Mouse (Mus musculus): ENCODE results near the gene Frs3. TPM values are rescaled to one million over a fixed set of nuclear protein-coding genes. Genes with fewer than 3 reads are reported as not detected.
A peak's percentile ranks its signal among the peaks of the same experiment; 100 is the strongest.
"Not testable (repeated sequence)": the region's sequence is repeated elsewhere in the genome, so short reads cannot be mapped to it uniquely, and the experiment has no call there.

Frs3 gene
- 31.4 and 34.1 TPM in 2 replicates for polyA plus RNA-seq (2012; rRNA removed)

GRCm38 (mm10) chr17:47688608-47689575 lies at the start of gene Frs3:
Gene Frs3 (plus strand): TSS chr17:47689030.
- Histone ChIP-seq H3K27me3 (ENCODE audit: control insufficient read depth, insufficient read depth, low read length) (no peaks in the 10 kb centered on the region), H3K4me3 (ENCODE audit: control insufficient read depth, low read depth, low read length) (peak within 1 kb of the TSS; percentile 93), H3K27ac (ENCODE audit: control insufficient read depth, insufficient read depth, low read depth, low read length) (peak within 1 kb of the TSS; percentile 51), H3K36me3 (ENCODE audit: control insufficient read depth, insufficient read depth, low read length) (no peaks in the 10 kb centered on the region), H3K4me1 (ENCODE audit: control insufficient read depth, insufficient read depth, low read length) (peaks cover 23% of the 10 kb centered on the region)
- TF ChIP-seq POLR2A (IDR thresholded peaks at IDR 0.05; ENCODE audit: control insufficient read depth, low read depth, low read length) (no peak), CTCF (IDR thresholded peaks at IDR 0.05; ENCODE audit: control insufficient read depth, insufficient read depth, insufficient replicate concordance, low read depth, low read length) (no peak)

- Histone ChIP-seq H3K4me1 (ENCODE audit: control insufficient read depth, insufficient read depth, low read length) (no peaks in the 10 kb centered on the region), H3K4me3 (ENCODE audit: control insufficient read depth, low read depth, low read length) (no peak overlapping the region), H3K36me3 (ENCODE audit: control insufficient read depth, insufficient read depth, low read length) (no peaks in the 10 kb centered on the region), H3K27ac (ENCODE audit: control insufficient read depth, insufficient read depth, low read depth, low read length) (no peak overlapping the region), H3K27me3 (ENCODE audit: control insufficient read depth, insufficient read depth, low read length) (no peaks in the 10 kb centered on the region)
- no peak for TF ChIP-seq POLR2A (IDR thresholded peaks at IDR 0.05; ENCODE audit: control insufficient read depth, low read depth, low read length)
- no peak for TF ChIP-seq CTCF (IDR thresholded peaks at IDR 0.05; ENCODE audit: control insufficient read depth, insufficient read depth, insufficient replicate concordance, low read depth, low read length)
Observed at GRCm38 (mm10) chr17:47642992-47643391, 45.8 kb upstream of the Frs3 start.

- no peak for TF ChIP-seq POLR2A (IDR thresholded peaks at IDR 0.05; ENCODE audit: control insufficient read depth, low read depth, low read length)
- peak; percentile 8; the same call in 1 of the 2 replicates for TF ChIP-seq CTCF (IDR thresholded peaks at IDR 0.05; ENCODE audit: control insufficient read depth, insufficient read depth, insufficient replicate concordance, low read depth, low read length)
- Histone ChIP-seq H3K27ac (ENCODE audit: control insufficient read depth, insufficient read depth, low read depth, low read length) (no peak overlapping the region), H3K4me1 (ENCODE audit: control insufficient read depth, insufficient read depth, low read length) (no peaks in the 10 kb centered on the region), H3K36me3 (ENCODE audit: control insufficient read depth, insufficient read depth, low read length) (no peaks in the 10 kb centered on the region), H3K27me3 (ENCODE audit: control insufficient read depth, insufficient read depth, low read length) (no peaks in the 10 kb centered on the region), H3K4me3 (ENCODE audit: control insufficient read depth, low read depth, low read length) (no peak overlapping the region)
Observed at GRCm38 (mm10) chr17:47646683-47647082, 42.1 kb upstream of the Frs3 start.

- no peaks in the 10 kb centered on the region for H3K4me1 ChIP-seq (ENCODE audit: control insufficient read depth, insufficient read depth, low read length)
- H3K36me3 ChIP-seq (ENCODE audit: control insufficient read depth, insufficient read depth, low read length), result no peaks in the 10 kb centered on the region
- H3K27ac ChIP-seq (ENCODE audit: control insufficient read depth, insufficient read depth, low read depth, low read length), result no peak overlapping the region
- no peak for TF ChIP-seq CTCF (IDR thresholded peaks at IDR 0.05; ENCODE audit: control insufficient read depth, insufficient read depth, insufficient replicate concordance, low read depth, low read length)
- no peak for TF ChIP-seq POLR2A (IDR thresholded peaks at IDR 0.05; ENCODE audit: control insufficient read depth, low read depth, low read length)
- H3K27me3 ChIP-seq (ENCODE audit: control insufficient read depth, insufficient read depth, low read length), result no peaks in the 10 kb centered on the region
- H3K4me3 ChIP-seq (ENCODE audit: control insufficient read depth, low read depth, low read length), result no peak overlapping the region
Observed at GRCm38 (mm10) chr17:47648966-47649365, 39.9 kb upstream of the Frs3 start.

GRCm38 (mm10) chr17:47651953-47652352 lies 36.9 kb upstream of the Frs3 start:
- Histone ChIP-seq H3K27ac (ENCODE audit: control insufficient read depth, insufficient read depth, low read depth, low read length) (no peak overlapping the region), H3K36me3 (ENCODE audit: control insufficient read depth, insufficient read depth, low read length) (no peaks in the 10 kb centered on the region; the same call in 1 of the 2 replicates), H3K27me3 (ENCODE audit: control insufficient read depth, insufficient read depth, low read length) (no peaks in the 10 kb centered on the region), H3K4me1 (ENCODE audit: control insufficient read depth, insufficient read depth, low read length) (no peaks in the 10 kb centered on the region), H3K4me3 (ENCODE audit: control insufficient read depth, low read depth, low read length) (no peak overlapping the region)
- TF ChIP-seq CTCF (IDR thresholded peaks at IDR 0.05; ENCODE audit: control insufficient read depth, insufficient read depth, insufficient replicate concordance, low read depth, low read length), result no peak
- TF ChIP-seq POLR2A (IDR thresholded peaks at IDR 0.05; ENCODE audit: control insufficient read depth, low read depth, low read length), result no peak

- H3K27me3 ChIP-seq (ENCODE audit: control insufficient read depth, insufficient read depth, low read length); H3K4me3 ChIP-seq (ENCODE audit: control insufficient read depth, low read depth, low read length); H3K4me1 ChIP-seq (ENCODE audit: control insufficient read depth, insufficient read depth, low read length); H3K36me3 ChIP-seq (ENCODE audit: control insufficient read depth, insufficient read depth, low read length); H3K27ac ChIP-seq (ENCODE audit: control insufficient read depth, insufficient read depth, low read depth, low read length): not testable (repeated sequence)
Observed at GRCm38 (mm10) chr17:47654346-47654745, 34.5 kb upstream of the Frs3 start.

- H3K27me3 ChIP-seq (ENCODE audit: control insufficient read depth, insufficient read depth, low read length), result no peaks in the 10 kb centered on the region
- no peak overlapping the region for H3K27ac ChIP-seq (ENCODE audit: control insufficient read depth, insufficient read depth, low read depth, low read length)
Observed at GRCm38 (mm10) chr17:47655697-47656096, 33.1 kb upstream of the Frs3 start.

More at GRCm38 (mm10) chr17:47655697-47656096, 33.1 kb upstream of the Frs3 start:
- Histone ChIP-seq H3K4me1 (ENCODE audit: control insufficient read depth, insufficient read depth, low read length) (no peaks in the 10 kb centered on the region), H3K4me3 (ENCODE audit: control insufficient read depth, low read depth, low read length) (no peak overlapping the region), H3K36me3 (ENCODE audit: control insufficient read depth, insufficient read depth, low read length) (no peaks in the 10 kb centered on the region; the same call in 1 of the 2 replicates)
- no peak for TF ChIP-seq CTCF (IDR thresholded peaks at IDR 0.05; ENCODE audit: control insufficient read depth, insufficient read depth, insufficient replicate concordance, low read depth, low read length)
- TF ChIP-seq POLR2A (IDR thresholded peaks at IDR 0.05; ENCODE audit: control insufficient read depth, low read depth, low read length), result no peak

Data from testis, adult 2 months (tissue).